Mouse (Mus musculus) thymus, postnatal 14 days (tissue): ENCODE measurements around the gene Mybphl.
A peak's percentile ranks its signal among the peaks of the same experiment; 100 is the strongest.

Experiments
- DNase-seq: peaks from one replicate; pipeline ENCODE4 v3.0.0; 2021

Mybphl gene

GRCm38 (mm10) chr3:108411026-108411753 is 46.5 kb downstream of the Mybphl start:
- no peak for DNase-seq

GRCm38 (mm10) chr3:108411754-108412121 is 47.0 kb downstream of the Mybphl start:
- DNase-seq: no peak

GRCm38 (mm10) chr3:108413634-108414360 is 49.1 kb downstream of the Mybphl start:
- no peak for DNase-seq

- peak; percentile 62 for DNase-seq
These were observed 50.4 kb downstream of the Mybphl start, which contains the start of gene Celsr2 for GRCm38 (mm10) chr3:108414857-108415830. Gene Celsr2, minus strand, starts transcription at chr3:108415552.

DNA sequence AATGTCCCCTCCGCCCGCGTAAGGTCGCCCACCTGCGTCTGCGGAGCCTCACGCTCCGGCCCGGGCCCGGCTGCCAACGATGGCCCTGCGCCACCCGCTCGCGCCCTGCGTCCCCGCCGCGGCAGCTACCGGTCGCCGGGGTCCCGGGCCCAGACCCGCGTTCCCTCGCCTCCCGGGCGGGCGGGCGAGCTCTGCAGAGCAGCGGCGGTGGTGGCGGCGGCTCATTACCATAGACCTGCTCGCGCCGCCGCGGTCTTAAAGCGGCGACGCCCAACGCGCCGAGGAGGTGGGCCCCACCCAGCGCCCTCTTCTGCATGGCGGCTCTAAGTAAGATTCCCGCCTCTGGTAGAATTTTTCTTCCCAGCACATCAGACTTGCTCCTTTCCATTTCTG is 51.1 kb downstream of the Mybphl start:
- DNase-seq: peak; percentile 88

DNA sequence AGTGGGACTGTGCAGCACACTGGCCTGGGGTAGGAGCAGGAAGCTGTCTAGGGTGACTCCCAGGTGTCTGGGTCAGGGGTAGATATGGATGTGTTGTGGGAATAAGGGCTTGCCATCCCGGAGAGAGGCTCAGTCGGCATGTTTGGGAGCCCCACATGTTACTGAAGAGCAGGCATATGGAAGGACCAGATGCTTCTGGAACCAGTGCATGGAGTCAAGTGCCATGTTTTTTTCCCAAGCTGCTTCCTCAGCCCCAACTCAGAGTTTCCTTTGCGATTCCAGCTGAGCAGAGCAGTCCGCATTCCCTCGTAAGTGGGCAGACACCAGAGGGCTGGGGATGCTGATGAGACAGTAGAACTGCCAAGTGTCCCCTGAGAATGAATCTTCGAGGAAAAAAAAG is 58.3 kb downstream of the Mybphl start:
- no peak for DNase-seq

- peak; percentile 67 for DNase-seq
These were observed 59.4 kb downstream of the Mybphl start for GRCm38 (mm10) chr3:108423844-108424801.

GRCm38 (mm10) chr3:108424944-108425623 is 60.4 kb downstream of the Mybphl start:
- no peak for DNase-seq

GRCm38 (mm10) chr3:108425624-108426018 is 60.9 kb downstream of the Mybphl start:
- DNase-seq: no peak
